Mouse (Mus musculus) liver, embryonic 14.5 days (tissue): ENCODE measurements around the gene BC035947.

Source experiments
- CTCF ChIP-seq: IDR thresholded peaks from 2 replicates; pipeline ENCODE4 v1.5.1; 2016; ENCODE audit warnings: antibody characterized with exemption, low read depth, control low read depth
- EP300 ChIP-seq: IDR thresholded peaks from 2 replicates; pipeline ENCODE4 v1.6.1; 2016; ENCODE audit warnings: antibody characterized with exemption, low read depth

GRCm38 (mm10) chr1:78507137-78507536 is 4.8 kb downstream of the BC035947 start:
- TF ChIP-seq CTCF (no peak), EP300 (no peak)
